In the genomic region with DNA sequence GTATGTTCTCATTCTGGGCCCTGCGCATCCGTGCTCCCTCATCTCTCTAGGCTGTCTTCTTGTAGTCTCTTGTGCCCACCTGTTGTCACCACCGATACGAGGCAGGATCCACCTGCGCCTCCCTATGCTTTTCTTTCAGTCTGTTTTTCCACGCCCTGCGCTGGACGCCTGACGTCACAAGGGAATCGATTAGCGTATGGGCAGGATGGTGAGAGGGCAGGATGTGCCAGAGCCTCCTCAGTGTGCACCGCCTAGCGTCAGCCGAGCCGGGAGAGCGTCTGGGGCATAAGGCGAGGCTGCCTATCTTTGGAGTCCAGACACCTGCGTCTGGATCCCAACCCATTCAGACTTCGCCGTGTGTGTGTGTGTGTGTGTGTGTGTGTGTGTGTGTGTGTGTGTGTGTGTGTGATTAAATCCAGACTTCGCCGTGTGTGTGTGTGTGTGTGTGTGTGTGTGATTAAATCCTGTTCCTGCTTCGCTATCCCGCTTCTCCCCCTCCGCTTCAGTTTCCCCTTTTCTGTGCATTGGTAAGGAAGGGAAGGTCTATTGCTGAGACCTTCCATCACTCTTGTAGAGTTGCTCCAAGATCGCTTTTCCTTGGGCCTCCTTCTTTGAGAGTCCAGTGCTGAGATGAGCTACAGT, we compare ENCODE assay signal across 8 mouse cellular contexts. TPM values are rescaled to one million over a fixed set of nuclear protein-coding genes. Genes with fewer than 3 reads are reported as not detected.
DNase-seq lines count a peak whose midpoint lies in the region; ATAC-seq and TF ChIP-seq lines count a peak whose summit lies in the region.

No protein-coding gene starts in this region.

- no peak for DNase-seq in lung, postnatal 36 days
- peak; percentile 90 for DNase-seq in cerebellum, adult 11-12 months
- DNase-seq in frontal cortex, postnatal 10 days (ENCODE audit: low spot score in 2 of 2), result peak; percentile 70 to 76
- DNase-seq in layer of hippocampus, postnatal 25 days (ENCODE audit: extremely low spot score in 1 of 2, low spot score in 1 of 2), result peak; percentile 54 to 63
- no peak for DNase-seq in gastrocnemius, adult 8-10 months (ENCODE audit: low spot score in 2 of 2)

- peak overlapping the region; percentile 100 for H3K4me2 ChIP-seq in lung, embryonic 16.5 days (ENCODE audit: low read depth, low read length)

- no peak; the same call in 1 of the 2 replicates for TF ChIP-seq POLR2A in small intestine, adult 2 months (IDR thresholded peaks at IDR 0.05; ENCODE audit: low read depth, low read length)

- H3K36me3 ChIP-seq in lung, embryonic 16.5 days (ENCODE audit: control insufficient read depth, insufficient read depth, low read length), result no peaks in the 10 kb centered on the region
- H3K36me3 ChIP-seq in small intestine, adult 2 months (ENCODE audit: control insufficient read depth, insufficient read depth, low read length), result no peaks in the 10 kb centered on the region

- no peak overlapping the region for H3K27ac ChIP-seq in lung, embryonic 16.5 days (ENCODE audit: low read length)
- peak overlapping the region; percentile 57 for H3K27ac ChIP-seq in small intestine, adult 2 months (ENCODE audit: insufficient read depth, low read depth, low read length)

- 0 out of 2 replicates have a peak overlapping the region, but pooled peaks have one; percentile 17 for H3K9ac ChIP-seq in lung, embryonic 16.5 days (ENCODE audit: low read length)

- peak overlapping the region; percentile 64 for H3K4me3 ChIP-seq in lung, embryonic 16.5 days (ENCODE audit: low read length)
- peak overlapping the region; percentile 65 for H3K4me3 ChIP-seq in small intestine, adult 2 months (ENCODE audit: low read depth, low read length)

- no peak; the same call in 1 of the 2 replicates for TF ChIP-seq CTCF in small intestine, adult 2 months (IDR thresholded peaks at IDR 0.05; ENCODE audit: extremely low read depth, insufficient read length, insufficient replicate concordance, low read depth, low read length)

- peaks cover 6% of the 10 kb centered on the region; the same call in 1 of the 2 replicates for H3K4me1 ChIP-seq in lung, embryonic 16.5 days (replicated peaks; ENCODE audit: control insufficient read depth, insufficient read depth, low read length)
- H3K4me1 ChIP-seq in small intestine, adult 2 months (ENCODE audit: control insufficient read depth, insufficient read depth, insufficient read length, low read length), result peaks cover 7% of the 10 kb centered on the region

- WGBS in lung, embryonic 16.5 days, result 11% methylated on average over 21 of the region's 26 CpGs
- 4% methylated on average over 25 of the region's 26 CpGs for WGBS in small intestine, adult 2 months

- H3K27me3 ChIP-seq in lung, embryonic 16.5 days (ENCODE audit: control insufficient read depth, insufficient read depth, low read depth, low read length), result peaks cover 33% of the 10 kb centered on the region
- peaks cover 4% of the 10 kb centered on the region; the same call in 1 of the 2 replicates for H3K27me3 ChIP-seq in small intestine, adult 2 months (ENCODE audit: control insufficient read depth, insufficient read depth, low read length)

- no peaks in the 10 kb centered on the region for H3K9me3 ChIP-seq in lung, embryonic 16.5 days (ENCODE audit: control insufficient read depth, low read length)

- peak; percentile 6; the same call in 1 of the 2 replicates for ATAC-seq in lung, embryonic 16.5 days (ENCODE audit: low read depth)
- ATAC-seq in megakaryocyte progenitor cell, adult 5-6 weeks (replicated peaks; ENCODE audit: poor library complexity), result peak; percentile 45

RNA-seq across cellular contexts. Expression of a gene that starts 0.6 kb away (rescaled TPM):
- polyA plus RNA-seq in lung, embryonic 16.5 days (2015; fragmentation: Nextera tagmentation; extraction: Ambion mirVana), result 0.77 and 1.5 TPM in 2 replicates
- total RNA-seq in layer of hippocampus, postnatal 25 days (2021), result 100 to 1,000 TPM; 123 to 132 TPM
- total RNA-seq in megakaryocyte progenitor cell, adult 5-6 weeks (2015), result 0.59 TPM in 1 of 2 replicates, not detected in the other
- 0.14 TPM in 1 of 2 replicates, not detected in the other for total RNA-seq in megakaryocyte progenitor cell, adult 5-6 weeks (2017)
- 6.8 and 9.1 TPM in 2 replicates for polyA plus RNA-seq in small intestine, adult 2 months (2012; rRNA removed)
- 10 to 100 TPM; 36.1 to 43.4 (median 40.7) TPM for total RNA-seq in gastrocnemius, adult 8-10 months (2022)

RNA-seq across cellular contexts. Expression of a gene that starts 17.3 kb away (rescaled TPM):
- polyA plus RNA-seq in lung, embryonic 16.5 days (2015; fragmentation: Nextera tagmentation; extraction: Ambion mirVana), result 15.3 and 16.8 TPM in 2 replicates
- total RNA-seq in layer of hippocampus, postnatal 25 days (2021), result 1 to 10 TPM; 1.5 to 1.6 TPM
- 2.7 and 4.1 TPM in 2 replicates for total RNA-seq in megakaryocyte progenitor cell, adult 5-6 weeks (2015)
- total RNA-seq in megakaryocyte progenitor cell, adult 5-6 weeks (2017), result 2.9 and 5.5 TPM in 2 replicates
- polyA plus RNA-seq in small intestine, adult 2 months (2012; rRNA removed), result 5.5 and 7.7 TPM in 2 replicates
- 1 to 10 TPM; 1.4 to 2.9 (median 1.9) TPM for total RNA-seq in gastrocnemius, adult 8-10 months (2022)

Comparison
In these comparisons a context has a peak if more than half of its experiments do, and no peak if none do; other contexts are left out.
1. DNase-seq: peak in cerebellum, adult 11-12 months (single experiment), frontal cortex, postnatal 10 days (2 of 2) and layer of hippocampus, postnatal 25 days (2 of 2); none in lung, postnatal 36 days (single experiment) and gastrocnemius, adult 8-10 months (0 of 2).
2. RNA of a gene that starts 0.6 kb away (total RNA-seq): 123 to 132 TPM in layer of hippocampus, postnatal 25 days and 36.1 to 43.4 TPM in gastrocnemius, adult 8-10 months; 0.14 to 0.59 TPM in megakaryocyte progenitor cell, adult 5-6 weeks; every median in the first group is over 10 times any median in the second.